Mouse (Mus musculus): ENCODE measurements around the gene Zfp276. TPM values are rescaled to one million over a fixed set of nuclear protein-coding genes. Genes with fewer than 3 reads are reported as not detected.

Gene Zfp276
- total and polyA plus RNA-seq, 3 experiments: 7.1 to 15.0 (median 8.6) TPM

DNA sequence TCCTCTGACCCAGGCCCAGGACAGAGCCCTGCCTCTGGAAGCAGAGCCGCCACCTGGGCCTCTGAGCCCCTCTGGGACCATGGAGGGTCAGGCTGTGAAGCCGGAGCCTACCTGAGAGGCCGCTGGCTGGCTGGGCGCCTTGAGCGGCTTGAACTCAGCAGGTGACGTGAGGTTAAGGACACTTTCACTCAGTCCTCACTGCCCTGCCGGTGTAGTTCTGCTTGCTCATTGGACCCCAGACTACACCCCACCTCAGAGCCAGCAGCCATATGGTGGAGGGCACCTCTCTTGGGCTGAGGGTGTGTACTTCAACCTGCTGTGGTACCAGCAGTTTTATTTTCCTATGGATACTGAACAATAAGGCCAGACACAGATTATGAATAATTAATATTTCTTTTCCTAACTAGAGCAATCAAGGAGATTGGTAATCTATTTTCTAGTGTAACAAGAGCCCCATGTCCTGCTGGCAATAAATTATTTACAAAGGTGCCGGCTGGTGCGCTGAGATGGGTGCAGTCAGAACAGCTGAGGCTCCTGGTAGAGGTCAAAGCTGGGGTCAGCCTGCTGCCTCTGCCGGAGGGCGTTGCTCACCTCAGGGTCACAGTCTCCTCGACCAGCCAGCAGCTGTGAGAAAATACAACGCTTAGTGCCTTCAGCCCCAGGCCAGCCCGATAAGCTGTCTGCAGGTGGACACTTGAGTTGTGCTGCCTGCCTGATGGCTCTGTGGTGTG lies 14.1 kb downstream of the Zfp276 start:
- Histone ChIP-seq H3K9me3 (replicated peaks) (no peaks in the 10 kb centered on the region), H3K4me1 (ENCODE audit: insufficient read depth, low read depth, low read length) (no peaks in the 10 kb centered on the region), H3K27me3 (ENCODE audit: insufficient read depth, low read length) (no peaks in the 10 kb centered on the region), H3K36me3 (replicated peaks) (peaks cover 100% of the 10 kb centered on the region), H3K4me3 (ENCODE audit: low read depth, low read length) (no peak overlapping the region)
- DNase-seq (ENCODE audit: low spot score): no peak
- TF ChIP-seq TAL1 (conservative IDR thresholded peaks at IDR 0.05; ENCODE audit: low read depth, low read length): no peak
- TF ChIP-seq POLR2AphosphoS5 (IDR thresholded peaks at IDR 0.05; ENCODE audit: insufficient replicate concordance, low read depth, low read length): no peak
- no peak for TF ChIP-seq CTCF (IDR thresholded peaks at IDR 0.05; ENCODE audit: low read depth, low read length)
- TF ChIP-seq GATA2 (IDR thresholded peaks at IDR 0.05; ENCODE audit: borderline replicate concordance, low read depth, low read length): no peak
- TF ChIP-seq GATA1 (IDR thresholded peaks at IDR 0.05; ENCODE audit: borderline replicate concordance, low read length): no peak
- no peak for ATAC-seq (ENCODE audit: extremely low read depth, insufficient number of reproducible peaks, low FRiP score, poor library complexity, severe bottlenecking)

DNA sequence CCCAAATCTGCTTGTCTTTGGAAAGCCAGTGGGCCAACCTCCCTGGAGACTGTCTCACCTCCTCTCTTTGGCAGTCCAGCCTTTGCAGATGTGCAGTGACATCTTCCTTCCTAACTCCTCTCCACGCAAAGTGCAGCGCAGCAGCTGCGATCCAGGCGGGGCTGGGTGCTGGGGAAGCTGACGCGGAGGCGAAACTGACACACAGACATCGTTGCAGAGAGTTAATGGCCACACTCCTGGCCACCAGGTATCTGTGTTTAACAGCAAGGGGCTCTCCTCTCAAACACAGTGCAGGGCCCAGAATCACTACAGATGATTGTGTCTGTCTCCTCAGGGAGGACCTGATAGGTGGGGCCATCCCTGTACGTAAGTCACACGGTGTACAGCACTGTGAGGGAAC lies 17.2 kb downstream of the Zfp276 start:
- no peak for ATAC-seq (ENCODE audit: extremely low read depth, insufficient number of reproducible peaks, low FRiP score, poor library complexity, severe bottlenecking)
- no peaks in the 10 kb centered on the region for H3K9me3 ChIP-seq (replicated peaks)
- H3K36me3 ChIP-seq (replicated peaks): peaks cover 100% of the 10 kb centered on the region
- DNase-seq (ENCODE audit: low spot score): no peak
- H3K4me1 ChIP-seq (ENCODE audit: insufficient read depth, low read depth, low read length): no peaks in the 10 kb centered on the region
- no peak overlapping the region for H3K4me3 ChIP-seq (ENCODE audit: low read depth, low read length)
- H3K27me3 ChIP-seq (ENCODE audit: insufficient read depth, low read length): no peaks in the 10 kb centered on the region
- TF ChIP-seq TAL1 (conservative IDR thresholded peaks at IDR 0.05; ENCODE audit: low read depth, low read length) (no peak), CTCF (IDR thresholded peaks at IDR 0.05; ENCODE audit: low read depth, low read length) (no peak), POLR2AphosphoS5 (IDR thresholded peaks at IDR 0.05; ENCODE audit: insufficient replicate concordance, low read depth, low read length) (no peak), GATA1 (IDR thresholded peaks at IDR 0.05; ENCODE audit: borderline replicate concordance, low read length) (no peak), GATA2 (IDR thresholded peaks at IDR 0.05; ENCODE audit: borderline replicate concordance, low read depth, low read length) (no peak)

DNA sequence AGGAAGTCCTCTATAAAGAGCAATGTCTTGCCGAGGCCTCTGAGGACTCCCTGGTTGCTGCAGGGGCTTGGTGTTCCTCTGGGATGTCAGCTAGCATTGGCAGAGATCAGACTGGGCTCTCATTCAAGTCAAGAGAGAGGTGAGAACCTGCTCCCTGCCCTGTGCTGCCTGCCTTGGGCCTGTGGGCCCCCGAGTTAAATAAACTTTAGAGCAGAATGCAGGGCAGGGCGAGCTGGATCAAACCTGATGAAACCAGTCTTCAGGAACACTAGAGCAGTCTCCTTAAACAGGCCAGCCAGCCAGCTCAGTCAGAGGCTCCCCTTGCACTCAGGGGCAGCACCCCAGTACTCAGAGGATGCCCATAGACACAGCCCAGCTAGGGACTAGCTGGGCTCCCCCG lies 17.9 kb downstream of the Zfp276 start:
- H3K36me3 ChIP-seq (replicated peaks): peaks cover 100% of the 10 kb centered on the region
- ATAC-seq (ENCODE audit: extremely low read depth, insufficient number of reproducible peaks, low FRiP score, poor library complexity, severe bottlenecking) (no peak), DNase-seq (ENCODE audit: low spot score) (no peak)
- no peak overlapping the region for H3K4me3 ChIP-seq (ENCODE audit: low read depth, low read length)
- H3K4me1 ChIP-seq (ENCODE audit: insufficient read depth, low read depth, low read length): no peaks in the 10 kb centered on the region
- H3K9me3 ChIP-seq (replicated peaks): no peaks in the 10 kb centered on the region
- TF ChIP-seq CTCF (IDR thresholded peaks at IDR 0.05; ENCODE audit: low read depth, low read length) (no peak), GATA2 (IDR thresholded peaks at IDR 0.05; ENCODE audit: borderline replicate concordance, low read depth, low read length) (no peak), TAL1 (conservative IDR thresholded peaks at IDR 0.05; ENCODE audit: low read depth, low read length) (no peak), POLR2AphosphoS5 (IDR thresholded peaks at IDR 0.05; ENCODE audit: insufficient replicate concordance, low read depth, low read length) (no peak), GATA1 (IDR thresholded peaks at IDR 0.05; ENCODE audit: borderline replicate concordance, low read length) (no peak)
- no peaks in the 10 kb centered on the region for H3K27me3 ChIP-seq (ENCODE audit: insufficient read depth, low read length)

DNA sequence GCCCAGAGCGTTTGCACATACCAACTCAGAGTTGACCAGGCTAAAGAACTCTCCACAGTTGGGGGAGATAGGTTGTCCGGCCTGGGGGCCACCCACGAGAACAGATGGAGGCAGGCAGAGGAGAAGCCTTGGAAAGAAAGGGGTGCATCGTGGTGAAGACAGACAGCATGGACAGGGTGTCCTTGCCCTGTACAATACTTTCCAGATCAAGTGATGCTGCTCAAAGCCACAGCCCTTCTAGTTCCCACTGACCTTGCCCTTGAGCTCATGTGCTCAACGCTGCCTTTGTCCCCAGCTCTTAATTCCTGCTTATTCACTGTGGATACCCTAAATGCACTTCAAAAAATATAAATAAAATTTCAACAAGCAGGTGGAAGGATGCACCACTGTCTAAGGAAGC lies 20.5 kb downstream of the Zfp276 start:
- no peaks in the 10 kb centered on the region for H3K4me1 ChIP-seq (ENCODE audit: insufficient read depth, low read depth, low read length)
- H3K9me3 ChIP-seq (replicated peaks): no peaks in the 10 kb centered on the region
- H3K4me3 ChIP-seq (ENCODE audit: low read depth, low read length): no peak overlapping the region
- ATAC-seq (ENCODE audit: extremely low read depth, insufficient number of reproducible peaks, low FRiP score, poor library complexity, severe bottlenecking) (no peak), DNase-seq (ENCODE audit: low spot score) (no peak)
- no peak for TF ChIP-seq CTCF (IDR thresholded peaks at IDR 0.05; ENCODE audit: low read depth, low read length)
- TF ChIP-seq GATA1 (IDR thresholded peaks at IDR 0.05; ENCODE audit: borderline replicate concordance, low read length): no peak
- no peak for TF ChIP-seq TAL1 (conservative IDR thresholded peaks at IDR 0.05; ENCODE audit: low read depth, low read length)
- no peak for TF ChIP-seq POLR2AphosphoS5 (IDR thresholded peaks at IDR 0.05; ENCODE audit: insufficient replicate concordance, low read depth, low read length)
- no peak for TF ChIP-seq GATA2 (IDR thresholded peaks at IDR 0.05; ENCODE audit: borderline replicate concordance, low read depth, low read length)
- H3K27me3 ChIP-seq (ENCODE audit: insufficient read depth, low read length): no peaks in the 10 kb centered on the region
- peaks cover 95% of the 10 kb centered on the region for H3K36me3 ChIP-seq (replicated peaks)

DNA sequence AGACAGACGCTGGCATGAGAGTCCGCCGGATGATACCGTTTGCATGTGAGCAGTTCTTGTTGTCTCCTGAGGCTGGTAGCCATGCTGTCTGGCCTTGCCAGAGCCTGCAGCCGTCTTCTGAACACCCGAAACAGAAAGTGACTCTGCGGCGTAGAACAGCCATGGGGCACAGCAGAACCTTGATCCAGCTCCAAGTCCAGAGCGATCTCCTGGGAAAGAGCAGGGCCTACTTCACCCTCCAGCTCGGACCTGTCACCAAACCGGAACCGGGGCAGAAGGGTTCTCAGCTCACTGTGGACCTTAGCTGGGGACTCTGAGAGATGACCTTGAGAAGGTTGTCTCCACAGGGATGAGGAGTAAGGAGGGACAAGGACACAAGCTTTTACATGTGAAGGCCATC lies 21.1 kb downstream of the Zfp276 start:
- H3K4me3 ChIP-seq (ENCODE audit: low read depth, low read length): no peak overlapping the region
- TF ChIP-seq GATA1 (IDR thresholded peaks at IDR 0.05; ENCODE audit: borderline replicate concordance, low read length) (no peak), CTCF (IDR thresholded peaks at IDR 0.05; ENCODE audit: low read depth, low read length) (no peak), POLR2AphosphoS5 (IDR thresholded peaks at IDR 0.05; ENCODE audit: insufficient replicate concordance, low read depth, low read length) (no peak), GATA2 (IDR thresholded peaks at IDR 0.05; ENCODE audit: borderline replicate concordance, low read depth, low read length) (no peak), TAL1 (conservative IDR thresholded peaks at IDR 0.05; ENCODE audit: low read depth, low read length) (no peak)
- H3K27me3 ChIP-seq (ENCODE audit: insufficient read depth, low read length): no peaks in the 10 kb centered on the region
- no peaks in the 10 kb centered on the region for H3K4me1 ChIP-seq (ENCODE audit: insufficient read depth, low read depth, low read length)
- no peak for ATAC-seq (ENCODE audit: extremely low read depth, insufficient number of reproducible peaks, low FRiP score, poor library complexity, severe bottlenecking)
- peaks cover 93% of the 10 kb centered on the region for H3K36me3 ChIP-seq (replicated peaks)
- no peaks in the 10 kb centered on the region for H3K9me3 ChIP-seq (replicated peaks)
- DNase-seq (ENCODE audit: low spot score): no peak

DNA sequence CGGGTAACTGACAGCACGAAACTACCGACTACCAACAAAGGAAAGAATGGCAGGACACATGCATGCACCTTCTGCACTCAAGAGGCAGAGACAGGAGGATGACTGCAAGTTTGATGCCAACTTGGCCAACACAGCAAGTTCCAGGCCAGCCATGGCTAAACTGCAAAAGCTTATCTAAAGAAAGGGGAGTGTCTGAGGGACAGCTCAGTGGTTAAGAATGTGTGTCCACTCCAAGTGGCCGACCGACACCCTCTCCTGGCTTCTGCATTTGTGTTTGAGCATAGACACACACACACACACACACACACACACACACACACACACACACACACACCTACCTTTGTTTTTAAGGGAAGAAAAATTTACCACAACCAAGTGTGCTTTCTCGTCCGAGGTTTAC lies 24.4 kb downstream of the Zfp276 start:
- TF ChIP-seq GATA1 (IDR thresholded peaks at IDR 0.05; ENCODE audit: borderline replicate concordance, low read length) (no peak), CTCF (IDR thresholded peaks at IDR 0.05; ENCODE audit: low read depth, low read length) (no peak), GATA2 (IDR thresholded peaks at IDR 0.05; ENCODE audit: borderline replicate concordance, low read depth, low read length) (no peak), TAL1 (conservative IDR thresholded peaks at IDR 0.05; ENCODE audit: low read depth, low read length) (no peak), POLR2AphosphoS5 (IDR thresholded peaks at IDR 0.05; ENCODE audit: insufficient replicate concordance, low read depth, low read length) (no peak)
- H3K36me3 ChIP-seq (replicated peaks): peaks cover 91% of the 10 kb centered on the region
- H3K4me3 ChIP-seq (ENCODE audit: low read depth, low read length): no peak overlapping the region

More for the DNA sequence above, 24.4 kb downstream of the Zfp276 start:
- Histone ChIP-seq H3K4me1 (ENCODE audit: insufficient read depth, low read depth, low read length) (no peaks in the 10 kb centered on the region), H3K27me3 (ENCODE audit: insufficient read depth, low read length) (no peaks in the 10 kb centered on the region), H3K9me3 (replicated peaks) (no peaks in the 10 kb centered on the region)
- DNase-seq (ENCODE audit: low spot score) (no peak), ATAC-seq (ENCODE audit: extremely low read depth, insufficient number of reproducible peaks, low FRiP score, poor library complexity, severe bottlenecking) (no peak)
